Mouse (Mus musculus) liver, embryonic 14.5 days (tissue): ENCODE data around the gene Gdf11.

Experiments used
- CTCF ChIP-seq: IDR thresholded peaks from 2 replicates; pipeline ENCODE4 v1.5.1; 2016; ENCODE audit warnings: antibody characterized with exemption, low read depth, control low read depth
- EP300 ChIP-seq: IDR thresholded peaks from 2 replicates; pipeline ENCODE4 v1.6.1; 2016; ENCODE audit warnings: antibody characterized with exemption, low read depth

- TF ChIP-seq CTCF (no peak), EP300 (no peak)
Observed at GRCm38 (mm10) chr10:128861176-128861575, 30.3 kb downstream of the Gdf11 start.
